ENCODE assay signal across 11 mouse cellular contexts in genomic region chr8:107108978-107109720, GRCm38 (mm10). TPM values are rescaled to one million over a fixed set of nuclear protein-coding genes. Genes with fewer than 3 reads are reported as not detected.
DNase-seq lines count a peak whose midpoint lies in the region; ATAC-seq lines count a peak whose summit lies in the region.
"Had no signal": no experiment of that assay in that cellular context is flagged by ENCODE, and none has a peak within 500 bp of the region (broad histone marks: within the 10 kb centered on the region; RNA-seq: fewer than 3 reads in every experiment).

No protein-coding gene starts in this region.

- intact Hi-C loops in left cerebral cortex, postnatal 4 days (cut with DNase I), result loop anchor here (5.0 kb wide), 1 partner anchor 213 kb away; no protein-coding TSS in a partner anchor

- peak overlapping the region; percentile 22; the same call in 1 of the 2 replicates for H3K27ac ChIP-seq in kidney, embryonic 15.5 days
- 0 out of 2 replicates have a peak overlapping the region, but pooled peaks have one; percentile 36 for H3K27ac ChIP-seq in limb, embryonic 11.5 days (replicated peaks; ENCODE audit: low read depth, low read length)
- H3K27ac ChIP-seq: limb, embryonic 15.5 days had no signal

- peak; percentile 18 for DNase-seq in adrenal gland, postnatal 14 days
- DNase-seq in adrenal gland, postnatal 10 days, result no peak
- DNase-seq in kidney, adult 11 months, result no peak
- DNase-seq in MN1 (ENCODE audit: low spot score), result peak; percentile 82
- no peak for DNase-seq in limb, embryonic 11.5 days (ENCODE audit: low spot score)
- DNase-seq in layer of hippocampus, postnatal 36 days, result no peak
- DNase-seq in left cerebral cortex, postnatal 4 days, result no peak

- H3K27me3 ChIP-seq in kidney, embryonic 15.5 days, result no peaks in the 10 kb centered on the region
- no peaks in the 10 kb centered on the region for H3K27me3 ChIP-seq in limb, embryonic 11.5 days (ENCODE audit: control insufficient read depth, insufficient read depth, low read length)
- H3K27me3 ChIP-seq: limb, embryonic 15.5 days had no signal

- no peak for ATAC-seq in kidney, embryonic 15.5 days (replicated peaks; ENCODE audit: low FRiP score)
- ATAC-seq in limb, embryonic 11.5 days (ENCODE audit: insufficient number of reproducible peaks, low FRiP score, low TSS enrichment, low read depth), result no peak

- H3K4me3 ChIP-seq in kidney, embryonic 15.5 days (replicated peaks), result no peak overlapping the region
- no peak overlapping the region for H3K4me3 ChIP-seq in limb, embryonic 11.5 days (ENCODE audit: low read depth, low read length)
- H3K4me3 ChIP-seq: limb, embryonic 15.5 days had no signal

- no peak overlapping the region for H3K9ac ChIP-seq in kidney, embryonic 15.5 days
- 0 out of 2 replicates have a peak overlapping the region, but pooled peaks have one; percentile 22 for H3K9ac ChIP-seq in limb, embryonic 11.5 days (ENCODE audit: low read length)
- H3K9ac ChIP-seq: limb, embryonic 15.5 days had no signal

- no peaks in the 10 kb centered on the region for H3K9me3 ChIP-seq in kidney, embryonic 15.5 days (replicated peaks)
- no peaks in the 10 kb centered on the region for H3K9me3 ChIP-seq in limb, embryonic 11.5 days (ENCODE audit: control insufficient read depth, low read length)
- H3K9me3 ChIP-seq: limb, embryonic 15.5 days had no signal

- H3K4me2 ChIP-seq in kidney, embryonic 15.5 days, result 0 out of 2 replicates have a peak overlapping the region, but pooled peaks have one; percentile 14
- 0 out of 2 replicates have a peak overlapping the region, but pooled peaks have one; percentile 0 for H3K4me2 ChIP-seq in limb, embryonic 11.5 days (ENCODE audit: low read depth, severe bottlenecking)
- H3K4me2 ChIP-seq: limb, embryonic 15.5 days had no signal

- no peaks in the 10 kb centered on the region for H3K36me3 ChIP-seq in kidney, embryonic 15.5 days
- no peaks in the 10 kb centered on the region for H3K36me3 ChIP-seq in limb, embryonic 11.5 days (ENCODE audit: control insufficient read depth, insufficient read depth, low read length)
- H3K36me3 ChIP-seq: limb, embryonic 15.5 days had no signal

- H3K4me1 ChIP-seq in kidney, embryonic 15.5 days, result peaks cover 22% of the 10 kb centered on the region
- peaks cover 3% of the 10 kb centered on the region; the same call in 1 of the 2 replicates for H3K4me1 ChIP-seq in limb, embryonic 11.5 days (ENCODE audit: control insufficient read depth, insufficient read depth, low read length)

- WGBS in kidney, embryonic 15.5 days, result 70% methylated on average over 23 of the region's 23 CpGs
- WGBS in limb, embryonic 11.5 days, result 75% methylated on average over 23 of the region's 23 CpGs

RNA-seq across cellular contexts. Expression of gene Terf2, which starts 12.8 kb away (rescaled TPM):
- total RNA-seq in adrenal gland, postnatal 14 days (2021), result 25.0 and 26.2 TPM in 2 replicates
- 10 to 100 TPM; 22.0 to 26.4 TPM for total RNA-seq in adrenal gland, postnatal 10 days (2021)
- 17.5 and 18.2 TPM in 2 replicates for polyA plus RNA-seq in kidney, embryonic 15.5 days (2015; fragmentation: Nextera tagmentation; extraction: Ambion mirVana)
- polyA plus RNA-seq in limb, embryonic 11.5 days (2014; fragmentation: Nextera tagmentation; extraction: Ambion mirVana), result 16.5 and 18.8 TPM in 2 replicates
- 10 to 100 TPM; 31.9 to 32.0 TPM for total RNA-seq in layer of hippocampus, postnatal 36 days (2021)
- 10 to 100 TPM; 43.9 to 47.2 TPM for total RNA-seq in left cerebral cortex, postnatal 4 days (2021)

RNA-seq across cellular contexts. Expression of gene Cyb5b, which starts 41.3 kb away (rescaled TPM):
- total RNA-seq in adrenal gland, postnatal 14 days (2021), result 260 and 305 TPM in 2 replicates
- 100 to 1,000 TPM; 216 to 248 TPM for total RNA-seq in adrenal gland, postnatal 10 days (2021)
- 131 and 133 TPM in 2 replicates for polyA plus RNA-seq in kidney, embryonic 15.5 days (2015; fragmentation: Nextera tagmentation; extraction: Ambion mirVana)
- polyA plus RNA-seq in limb, embryonic 11.5 days (2014; fragmentation: Nextera tagmentation; extraction: Ambion mirVana), result 116 and 128 TPM in 2 replicates
- 100 to 1,000 TPM; 106 to 109 TPM for total RNA-seq in layer of hippocampus, postnatal 36 days (2021)
- 10 to 100 TPM; 98.3 to 99.8 TPM for total RNA-seq in left cerebral cortex, postnatal 4 days (2021)

RNA-seq across cellular contexts. Expression of gene Tmed6, which starts 43.7 kb away (rescaled TPM):
- not detected in 2 replicates for total RNA-seq in adrenal gland, postnatal 14 days (2021)
- not detected for total RNA-seq in adrenal gland, postnatal 10 days (2021)
- polyA plus RNA-seq in kidney, embryonic 15.5 days (2015; fragmentation: Nextera tagmentation; extraction: Ambion mirVana), result 23.2 and 23.8 TPM in 2 replicates
- polyA plus RNA-seq in limb, embryonic 11.5 days (2014; fragmentation: Nextera tagmentation; extraction: Ambion mirVana), result not detected in 2 replicates
- total RNA-seq in layer of hippocampus, postnatal 36 days (2021), result not detected
- total RNA-seq in left cerebral cortex, postnatal 4 days (2021), result not detected
- total RNA-seq: gastrocnemius, adult 8-10 months had no signal
- polyA plus RNA-seq: limb, embryonic 15.5 days; neural tube, embryonic 14.5 days had no signal

RNA-seq across cellular contexts. Expression of gene Nip7, which starts 52.5 kb away (rescaled TPM):
- 40.1 and 50.2 TPM in 2 replicates for total RNA-seq in adrenal gland, postnatal 14 days (2021)
- total RNA-seq in adrenal gland, postnatal 10 days (2021), result 10 to 100 TPM; 32.9 to 48.6 TPM
- polyA plus RNA-seq in kidney, embryonic 15.5 days (2015; fragmentation: Nextera tagmentation; extraction: Ambion mirVana), result 92.7 and 97.7 TPM in 2 replicates
- polyA plus RNA-seq in limb, embryonic 11.5 days (2014; fragmentation: Nextera tagmentation; extraction: Ambion mirVana), result 119 and 126 TPM in 2 replicates
- 10 to 100 TPM; 44.9 to 47.9 TPM for total RNA-seq in layer of hippocampus, postnatal 36 days (2021)
- 10 to 100 TPM; 52.1 to 64.6 TPM for total RNA-seq in left cerebral cortex, postnatal 4 days (2021)

RNA-seq across cellular contexts. Expression of gene Cog8, which starts 52.7 kb away (rescaled TPM):
- 29.4 and 30.3 TPM in 2 replicates for total RNA-seq in adrenal gland, postnatal 14 days (2021)
- 10 to 100 TPM; 24.2 to 26.6 TPM for total RNA-seq in adrenal gland, postnatal 10 days (2021)
- polyA plus RNA-seq in kidney, embryonic 15.5 days (2015; fragmentation: Nextera tagmentation; extraction: Ambion mirVana), result 38.2 and 40.1 TPM in 2 replicates
- 42.2 and 42.7 TPM in 2 replicates for polyA plus RNA-seq in limb, embryonic 11.5 days (2014; fragmentation: Nextera tagmentation; extraction: Ambion mirVana)
- 10 to 100 TPM; 28.3 to 31.1 TPM for total RNA-seq in layer of hippocampus, postnatal 36 days (2021)
- 10 to 100 TPM; 21.3 to 22.8 TPM for total RNA-seq in left cerebral cortex, postnatal 4 days (2021)

Comparison
In these comparisons a context has a peak if more than half of its experiments do, and no peak if none do; other contexts are left out.
1. DNase-seq: peak in adrenal gland, postnatal 14 days (single experiment) and MN1 (single experiment); none in adrenal gland, postnatal 10 days (single experiment), kidney, adult 11 months (single experiment), limb, embryonic 11.5 days (single experiment), layer of hippocampus, postnatal 36 days (0 of 2) and left cerebral cortex, postnatal 4 days (single experiment).